Mouse (Mus musculus): ENCODE data around the gene Fam206a.

The Fam206a gene

GRCm38 (mm10) chr4:56844911-56845310 lies 42.8 kb downstream of the Fam206a start:
- no peak for DNase-seq

DNA sequence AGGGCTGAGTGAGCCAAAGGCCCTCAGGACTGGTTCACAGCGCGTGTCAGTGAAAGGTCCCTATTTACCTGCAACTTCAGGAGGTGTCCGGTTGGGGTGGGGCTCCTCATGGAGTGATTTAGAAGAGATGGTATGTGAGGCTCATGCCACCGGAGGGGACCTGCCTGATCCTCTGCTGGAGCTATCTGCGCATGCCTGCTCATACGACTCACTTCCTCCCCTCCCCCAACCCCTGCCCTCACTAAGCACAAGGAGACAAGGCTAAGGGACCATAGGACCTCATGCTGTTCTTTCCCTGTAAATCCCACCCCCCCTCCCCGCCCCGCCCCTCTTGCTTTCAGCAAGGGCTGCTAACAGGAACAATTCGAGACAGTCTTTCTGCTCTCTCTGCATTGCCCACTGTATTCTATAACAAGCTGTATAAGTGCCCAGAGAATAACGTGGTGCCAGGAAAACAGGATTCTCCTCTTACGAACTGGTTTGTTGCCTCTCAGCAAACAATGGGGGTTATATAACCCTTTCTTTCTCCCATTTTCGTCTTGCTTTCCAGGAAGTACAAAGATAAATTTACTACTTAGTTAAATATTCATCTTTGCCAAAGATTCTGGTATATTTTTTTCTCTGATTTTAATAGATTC lies 43.9 kb downstream of the Fam206a start:
- DNase-seq, result no peak

- DNase-seq, result no peak
Observed at GRCm38 (mm10) chr4:56847400-56847799, 45.3 kb downstream of the Fam206a start.

- no peak for DNase-seq
Observed at GRCm38 (mm10) chr4:56848044-56848443, 45.9 kb downstream of the Fam206a start.

- DNase-seq, result no peak
Observed at GRCm38 (mm10) chr4:56850724-56851123, 48.6 kb downstream of the Fam206a start.

DNA sequence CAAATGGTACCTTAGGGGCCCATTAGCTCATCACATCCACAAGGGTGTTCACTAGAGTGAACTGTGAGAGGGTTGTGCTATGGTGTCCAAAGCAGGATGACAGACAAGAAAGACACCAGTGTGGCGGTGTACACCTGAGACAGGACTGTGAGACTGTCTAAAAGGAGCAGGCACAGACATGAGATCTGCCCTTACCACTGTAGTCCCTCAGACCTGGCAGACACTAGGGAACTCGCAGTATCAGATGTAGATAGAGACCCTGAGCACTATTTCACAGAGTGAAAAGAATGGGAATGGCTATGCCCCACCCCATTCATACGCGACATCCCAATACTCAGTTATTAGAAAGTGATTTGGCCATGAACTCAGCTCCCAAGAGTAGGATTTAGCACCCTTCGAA lies 53.8 kb downstream of the Fam206a start:
- no peak for DNase-seq

GRCm38 (mm10) chr4:56856371-56856949 lies 54.3 kb downstream of the Fam206a start:
- no peak for DNase-seq

DNA sequence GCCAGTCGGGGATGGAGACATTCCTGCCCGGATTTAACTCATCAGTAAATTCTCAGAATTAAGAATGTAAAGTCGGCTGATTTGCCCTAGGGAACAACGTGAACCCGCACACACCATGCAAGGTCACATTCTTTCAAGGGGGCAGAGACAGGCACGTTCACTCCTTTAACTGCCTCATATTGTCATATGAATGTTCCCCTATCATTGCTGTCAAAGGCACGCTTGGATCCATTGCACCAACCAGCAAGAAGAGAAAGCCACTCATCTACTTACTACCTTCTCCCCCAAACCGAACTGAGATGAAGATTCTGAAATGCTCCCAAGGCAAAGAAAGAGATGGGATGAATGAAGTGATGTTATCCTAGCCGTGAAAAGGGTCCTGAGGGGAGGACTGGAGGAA lies 56.6 kb downstream of the Fam206a start:
- no peak for DNase-seq

Measured in cerebellum, adult 9-10 months (tissue).